Mouse (Mus musculus) intestine, embryonic 14.5 days (tissue): Measurements from ENCODE around the gene Gm18596. TPM values are rescaled to one million over a fixed set of nuclear protein-coding genes. Genes with fewer than 3 reads are reported as not detected.
"Not testable (repeated sequence)": the region's sequence is repeated elsewhere in the genome, so short reads cannot be mapped to it uniquely, and the experiment has no call there.

Source experiments
- ATAC-seq: fragments of 200-750 bp; cut with Nextera tagmentation; replicated peaks from 2 replicates; pipeline ENCODE4 v1.8.0; 2017; ENCODE audit warnings: low read depth, moderate number of reproducible peaks, moderate TSS enrichment, moderate library complexity; ENCODE audit not compliant: low FRiP score, low TSS enrichment
- DNase-seq: peaks from one replicate; pipeline ENCODE4 v3.0.0-alpha.2; 2018; ENCODE audit warnings: low spot score
- H3K27ac ChIP-seq: fragments of 300-500 bp; sonication (generic); 2 replicates; pipeline ENCODE4 v1.5.1; 2014; ENCODE audit warnings: low read depth, mild to moderate bottlenecking, control low read depth
- H3K27me3 ChIP-seq: fragments of 300-500 bp; sonication (generic); replicated peaks from 2 replicates; pipeline ENCODE4 v1.6.1; 2014; ENCODE audit warnings: low read length, control low read depth; ENCODE audit not compliant: control insufficient read depth, insufficient read depth
- H3K36me3 ChIP-seq: fragments of 300-500 bp; sonication (generic); 2 replicates; pipeline ENCODE4 v1.6.1; 2014; ENCODE audit warnings: low read length, control low read depth; ENCODE audit not compliant: control insufficient read depth, insufficient read depth
- H3K4me1 ChIP-seq: fragments of 300-500 bp; sonication (generic); replicated peaks from 2 replicates; pipeline ENCODE4 v1.6.1; 2014; ENCODE audit warnings: low read length, control low read depth, mixed read lengths; ENCODE audit not compliant: control insufficient read depth, insufficient read depth
- H3K4me2 ChIP-seq: fragments of 300-500 bp; sonication (generic); 2 replicates; pipeline ENCODE4 v1.6.1; 2014; ENCODE audit warnings: low read length
- H3K4me3 ChIP-seq: fragments of 300-500 bp; sonication (generic); 2 replicates; pipeline ENCODE4 v1.5.1; 2014; ENCODE audit warnings: low read depth, low read length, control low read depth, mixed read lengths
- H3K9ac ChIP-seq: fragments of 300-500 bp; sonication (generic); 2 replicates; pipeline ENCODE4 v1.6.1; 2014; ENCODE audit warnings: mild to moderate bottlenecking, low read length
- H3K9me3 ChIP-seq: fragments of 300-500 bp; sonication (generic); 2 replicates; pipeline ENCODE4 v1.6.1; 2016; ENCODE audit warnings: low read length, control low read depth; ENCODE audit not compliant: control insufficient read depth
- WGBS: fragments of 180-500 bp; shearing (Covaris S2); extraction: QIAGEN DNeasy Blood & Tissue Kit; methylation state at CpG from one replicate; pipeline ENCODE4 v1.1.7; 2014; 5-methylcytosine and 5-hydroxymethylcytosine counted together
- polyA plus RNA-seq: library from polyadenylated mRNA; unstranded; fragments of >200 nt; fragmentation: Nextera tagmentation; extraction: Ambion mirVana; gene quantifications from 2 replicates; pipeline ENCODE4 v1.2.1, GENCODE M21; 2014

Gm18596 gene
- polyA plus RNA-seq, 1 experiment from 2014 or later = not detected

DNA sequence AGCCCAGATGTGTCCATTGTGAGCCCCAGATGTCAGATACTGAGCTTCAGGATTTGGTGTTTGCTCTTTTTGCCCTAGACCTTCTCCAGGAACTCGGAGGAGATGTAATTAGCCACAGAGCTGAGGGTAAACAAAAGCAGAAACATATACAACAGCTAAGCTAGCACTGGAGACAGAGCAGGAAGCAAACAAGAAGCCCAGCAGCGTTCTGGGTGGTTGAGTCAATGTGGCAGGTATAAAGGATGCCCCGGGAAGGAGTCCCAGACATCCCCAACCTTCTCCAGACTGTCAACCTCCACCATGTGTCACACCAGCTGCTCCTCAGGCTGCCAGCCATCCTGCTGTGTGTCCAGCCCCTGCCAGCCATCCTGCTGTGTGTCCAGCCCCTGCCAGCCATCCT lies 16.3 kb downstream of the Gm18596 start, which contains the start of gene Gm10100:
Gm10100 (plus strand) TSS at position 301 of the 400 bp plus-strand sequence.
- no peak within 1 kb of the TSS for H3K4me3 ChIP-seq
- no peaks in the 10 kb centered on the region for H3K4me1 ChIP-seq
- H3K36me3 ChIP-seq = no peaks in the 10 kb centered on the region
- 26% methylated on average over 3 of the region's 3 CpGs for WGBS
- H3K27me3 ChIP-seq = no peaks in the 10 kb centered on the region
- no peak for DNase-seq
- no peak within 1 kb of the TSS for H3K27ac ChIP-seq
- H3K4me2 ChIP-seq = no peak within 1 kb of the TSS
- no peak within 1 kb of the TSS for H3K9ac ChIP-seq
- H3K9me3 ChIP-seq = no peaks in the 10 kb centered on the region
- ATAC-seq = no peak

GRCm38 (mm10) chr10:77724855-77725254 lies 17.6 kb downstream of the Gm18596 start:
- Histone ChIP-seq H3K4me3 (no peak overlapping the region), H3K9me3 (no peaks in the 10 kb centered on the region), H3K9ac (no peak overlapping the region), H3K4me2 (no peak overlapping the region), H3K27me3 (no peaks in the 10 kb centered on the region), H3K4me1 (no peaks in the 10 kb centered on the region), H3K36me3 (no peaks in the 10 kb centered on the region), H3K27ac (no peak overlapping the region)
- DNase-seq (no peak), ATAC-seq (no peak)
- WGBS = 76% methylated on average over 8 of the region's 8 CpGs

- not testable (repeated sequence) for H3K27ac ChIP-seq, H3K9me3 ChIP-seq, H3K27me3 ChIP-seq, H3K4me1 ChIP-seq, H3K36me3 ChIP-seq, ATAC-seq, H3K4me3 ChIP-seq, H3K4me2 ChIP-seq, DNase-seq, H3K9ac ChIP-seq
- 87% methylated on average over 1 of the region's 1 CpGs for WGBS
These were observed 22.1 kb downstream of the Gm18596 start, which contains the start of gene Krtap12-1 for GRCm38 (mm10) chr10:77720299-77720698. TSS of gene Krtap12-1 (plus strand) at chr10:77720599.

GRCm38 (mm10) chr10:77715507-77715906 lies 26.9 kb downstream of the Gm18596 start, which contains the start of gene Gm10142:
TSS of gene Gm10142 (plus strand) at chr10:77715807.
- H3K4me3 ChIP-seq = no peak within 1 kb of the TSS
- no peak within 1 kb of the TSS for H3K27ac ChIP-seq
- H3K4me2 ChIP-seq = no peak within 1 kb of the TSS
- WGBS = 82% methylated on average over 1 of the region's 1 CpGs
- no peaks in the 10 kb centered on the region for H3K4me1 ChIP-seq
- no peak within 1 kb of the TSS for H3K9ac ChIP-seq
- H3K27me3 ChIP-seq = no peaks in the 10 kb centered on the region
- ATAC-seq = no peak
- no peaks in the 10 kb centered on the region for H3K36me3 ChIP-seq
- DNase-seq = no peak
- H3K9me3 ChIP-seq = 0 out of 2 replicates have a peak, but pooled peaks cover 4% of the 10 kb centered on the region

DNA sequence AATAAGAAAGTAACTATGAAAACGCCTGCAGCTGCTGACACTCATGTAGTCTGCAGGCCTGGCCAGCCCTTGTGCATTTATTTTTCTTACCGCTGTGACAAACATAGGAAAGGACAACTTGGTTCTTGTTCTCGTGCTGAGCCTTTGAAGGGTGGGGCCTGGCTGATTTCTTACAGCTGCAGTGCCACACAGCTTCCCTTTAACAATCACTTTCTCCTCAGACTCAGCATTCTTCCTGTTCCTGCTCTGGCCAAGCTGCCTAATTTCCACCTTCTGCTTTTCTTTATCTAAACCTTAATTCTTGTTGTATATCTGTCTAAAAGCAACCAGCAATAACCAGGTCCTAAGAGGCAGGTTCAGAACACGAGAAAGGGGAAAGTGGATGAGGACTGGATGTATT lies 28.7 kb downstream of the Gm18596 start:
- DNase-seq (no peak), ATAC-seq (no peak)
- Histone ChIP-seq H3K4me3 (no peak overlapping the region), H3K36me3 (no peaks in the 10 kb centered on the region), H3K27ac (no peak overlapping the region), H3K4me2 (no peak overlapping the region), H3K9ac (no peak overlapping the region), H3K27me3 (no peaks in the 10 kb centered on the region), H3K9me3 (0 out of 2 replicates have a peak, but pooled peaks cover 4% of the 10 kb centered on the region), H3K4me1 (no peaks in the 10 kb centered on the region)
- WGBS = 65% methylated on average over 4 of the region's 4 CpGs

GRCm38 (mm10) chr10:77711157-77711556 lies 31.3 kb downstream of the Gm18596 start, which contains the start of gene Gm10024:
TSS of gene Gm10024 (plus strand) at chr10:77711457.
- not testable (repeated sequence) for H3K4me3 ChIP-seq, H3K36me3 ChIP-seq, H3K27me3 ChIP-seq, H3K4me2 ChIP-seq, DNase-seq, H3K9me3 ChIP-seq, H3K4me1 ChIP-seq, H3K9ac ChIP-seq, H3K27ac ChIP-seq, ATAC-seq

DNA sequence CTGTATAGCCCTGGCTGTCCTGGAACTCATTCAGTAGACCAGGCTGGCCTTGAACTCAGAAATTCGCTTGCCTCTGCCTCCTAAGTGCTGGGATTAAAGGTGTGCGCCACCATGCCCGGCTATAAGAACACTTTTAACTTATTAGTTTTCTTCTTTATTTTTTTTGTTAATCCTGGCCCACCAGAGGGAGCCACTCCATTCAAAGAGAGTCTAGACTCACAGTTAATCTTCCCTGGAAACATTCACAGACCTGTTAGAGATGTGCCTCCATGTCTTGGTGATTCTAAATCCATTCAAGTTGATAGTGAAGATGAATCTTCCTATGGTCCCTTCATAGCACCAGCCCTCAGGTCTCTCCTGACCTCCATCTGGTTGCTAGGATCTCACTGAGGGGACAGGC lies 32.6 kb downstream of the Gm18596 start:
- no peak overlapping the region for H3K4me3 ChIP-seq
- ATAC-seq = no peak

DNA sequence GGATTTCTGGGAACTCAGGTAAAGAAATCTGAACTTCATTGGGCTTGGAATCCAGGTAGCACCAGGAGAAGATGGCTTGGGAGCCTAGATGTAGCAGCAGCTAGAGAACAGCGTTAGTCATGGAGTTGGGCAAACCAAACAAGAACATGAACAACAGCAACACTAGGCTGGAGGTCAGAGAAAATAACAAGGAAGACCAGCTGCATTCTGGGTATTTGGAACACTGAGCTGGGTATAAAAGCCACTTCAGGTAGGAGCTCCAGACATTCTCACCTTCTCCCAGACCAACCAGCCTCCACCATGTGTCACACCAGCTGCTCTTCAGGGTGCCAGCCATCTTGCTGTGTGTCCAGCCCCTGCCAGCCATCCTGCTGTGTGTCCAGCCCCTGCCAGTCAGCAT lies 36.1 kb downstream of the Gm18596 start, which contains the start of gene Gm10272:
Gm10272 (plus strand) TSS at position 301 of the 400 bp plus-strand sequence.
- DNase-seq (no peak), ATAC-seq (no peak)
- Histone ChIP-seq H3K9me3 (peaks cover 10% of the 10 kb centered on the region; the same call in 1 of the 2 replicates), H3K4me3 (no peak within 1 kb of the TSS), H3K9ac (no peak within 1 kb of the TSS), H3K4me1 (no peaks in the 10 kb centered on the region), H3K4me2 (no peak within 1 kb of the TSS), H3K27me3 (no peaks in the 10 kb centered on the region), H3K36me3 (no peaks in the 10 kb centered on the region), H3K27ac (no peak within 1 kb of the TSS)
- 91% methylated on average over 1 of the region's 1 CpGs for WGBS

More for the DNA sequence above, 32.6 kb downstream of the Gm18596 start:
- Histone ChIP-seq H3K27me3 (no peaks in the 10 kb centered on the region), H3K36me3 (no peaks in the 10 kb centered on the region), H3K9me3 (0 out of 2 replicates have a peak, but pooled peaks cover 4% of the 10 kb centered on the region), H3K4me1 (no peaks in the 10 kb centered on the region), H3K4me2 (no peak overlapping the region), H3K27ac (no peak overlapping the region), H3K9ac (no peak overlapping the region)
- no peak for DNase-seq
- 89% methylated on average over 3 of the region's 3 CpGs for WGBS

DNA sequence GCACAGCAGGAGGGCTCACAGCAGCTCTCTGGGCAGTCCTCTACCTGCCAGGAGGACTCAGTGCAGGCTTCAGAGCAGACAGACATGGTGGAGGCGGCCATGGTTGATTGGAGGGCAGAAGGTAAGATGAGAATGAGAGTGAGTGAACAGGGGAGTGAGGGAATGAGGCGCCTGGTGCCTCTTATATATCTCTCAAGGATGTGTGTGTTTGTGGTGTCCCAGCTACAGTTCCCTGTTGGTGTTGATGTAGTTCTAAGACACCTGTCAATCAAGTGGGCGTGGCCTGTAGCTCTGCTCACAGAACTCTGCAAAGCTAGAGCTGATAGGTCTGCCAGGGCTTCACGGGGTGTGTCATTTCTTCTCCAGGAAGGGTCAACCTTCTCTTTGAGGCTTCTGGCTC lies 45.3 kb downstream of the Gm18596 start, which contains the start of gene Gm9508:
Gm9508 (minus strand) TSS at position 101 of the 400 bp plus-strand sequence.
- H3K27ac ChIP-seq = no peak within 1 kb of the TSS
- H3K36me3 ChIP-seq = no peaks in the 10 kb centered on the region
- H3K9me3 ChIP-seq = no peaks in the 10 kb centered on the region
- no peak within 1 kb of the TSS for H3K9ac ChIP-seq
- no peak for DNase-seq
- H3K4me1 ChIP-seq = no peaks in the 10 kb centered on the region
- WGBS = 49% methylated on average over 4 of the region's 4 CpGs
- ATAC-seq = no peak
- no peak within 1 kb of the TSS for H3K4me3 ChIP-seq
- no peaks in the 10 kb centered on the region for H3K27me3 ChIP-seq
- no peak within 1 kb of the TSS for H3K4me2 ChIP-seq
